Mouse (Mus musculus) ES-CJ7 (cell line): ENCODE results near the gene Rfpl4.
"Not testable (repeated sequence)": the region's sequence is repeated elsewhere in the genome, so short reads cannot be mapped to it uniquely, and the experiment has no call there.

ENCODE experiments used
- DNase-seq: peaks from one replicate; pipeline ENCODE4 v3.0.0; 2011; ENCODE audit warnings: low read depth, low spot score

The Rfpl4 gene

DNA sequence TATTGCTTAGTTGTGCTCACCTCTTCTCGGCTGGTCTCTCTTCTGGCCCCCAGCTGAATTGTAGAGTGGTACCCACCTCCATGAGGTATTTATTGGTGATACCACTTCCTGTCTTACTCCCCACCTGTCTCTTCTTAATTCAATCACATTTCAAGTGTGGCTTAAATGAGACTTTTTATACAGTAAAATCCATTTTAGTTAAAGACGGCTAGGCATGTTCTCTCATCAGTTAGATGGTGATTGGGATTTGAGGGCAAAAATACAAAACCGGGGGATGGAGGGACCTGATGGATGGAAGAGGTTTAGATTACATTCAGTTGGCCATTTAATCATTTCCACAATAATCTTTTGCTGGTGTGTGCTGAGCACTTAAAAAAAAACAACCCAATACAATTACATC is at the start of gene Rfpl4:
TSS of gene Rfpl4 (minus strand) at position 101 of the 400 bp plus-strand sequence.
- DNase-seq = no peak

DNA sequence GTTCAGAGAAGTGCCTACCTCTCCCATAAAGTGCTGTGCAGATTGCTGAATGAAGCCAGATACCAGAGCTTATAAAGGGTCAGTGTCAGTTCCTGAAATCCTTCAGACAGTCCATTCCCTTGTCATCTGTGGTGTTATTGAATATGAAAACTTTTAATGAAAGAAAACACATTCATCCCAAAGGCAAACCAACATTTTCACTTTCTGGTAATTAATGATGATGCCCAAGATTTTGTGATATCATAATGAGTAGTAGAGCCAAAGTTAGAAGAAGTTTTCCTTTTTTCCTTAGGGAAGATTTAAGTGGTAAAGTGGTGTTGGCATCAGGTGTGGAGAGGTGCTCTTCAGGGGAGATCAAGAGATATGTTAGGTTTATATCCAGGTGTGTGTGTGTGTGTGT is 32.8 kb upstream of the Rfpl4 start, which contains the start of gene Vmn1r55:
TSS of gene Vmn1r55 (minus strand) at position 101 of the 400 bp plus-strand sequence.
- DNase-seq = not testable (repeated sequence)

DNA sequence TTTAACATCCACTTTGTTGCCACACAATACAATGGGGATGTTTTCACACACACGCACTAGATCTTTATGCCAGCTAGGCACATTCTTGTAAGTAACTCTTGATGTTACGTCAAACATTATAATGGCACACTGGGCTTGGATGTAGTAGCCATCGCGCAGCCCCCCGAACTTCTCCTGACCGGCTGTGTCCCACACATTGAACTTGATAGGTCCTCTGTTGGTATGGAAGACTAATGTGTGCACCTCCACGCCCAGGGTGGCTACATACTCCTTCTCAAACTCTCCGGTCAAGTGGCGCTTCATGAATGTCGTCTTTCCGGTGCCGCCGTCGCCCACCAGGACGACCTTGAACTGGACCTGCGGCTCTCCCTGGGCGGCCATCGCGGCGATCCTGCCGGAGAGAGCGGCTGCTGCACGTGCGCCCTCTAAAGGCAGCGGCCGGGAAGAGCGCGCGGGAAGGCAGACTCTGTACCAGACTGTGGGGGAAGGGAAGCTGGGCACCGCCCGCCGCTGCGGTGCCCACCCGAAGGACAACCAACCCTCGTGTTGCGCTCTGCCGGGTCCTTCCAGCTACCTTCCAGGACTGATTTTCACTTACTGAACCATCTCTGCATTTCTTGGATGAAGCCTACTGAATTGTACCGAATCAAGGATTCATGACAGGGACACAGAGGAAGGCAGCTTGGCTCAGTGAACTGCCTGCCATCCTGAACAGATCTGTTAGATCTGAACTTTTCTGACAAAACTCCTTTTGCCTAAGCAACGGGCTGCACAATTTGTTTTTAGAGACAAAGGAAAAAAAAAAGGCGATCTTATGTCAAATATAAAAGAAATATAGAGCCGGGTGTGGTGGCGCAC is 9.0 kb upstream of the Rfpl4 start, which contains the start of gene Rasl2-9:
TSS of gene Rasl2-9 (minus strand) at position 402 of the 858 bp plus-strand sequence.
- peak; percentile 64 for DNase-seq

DNA sequence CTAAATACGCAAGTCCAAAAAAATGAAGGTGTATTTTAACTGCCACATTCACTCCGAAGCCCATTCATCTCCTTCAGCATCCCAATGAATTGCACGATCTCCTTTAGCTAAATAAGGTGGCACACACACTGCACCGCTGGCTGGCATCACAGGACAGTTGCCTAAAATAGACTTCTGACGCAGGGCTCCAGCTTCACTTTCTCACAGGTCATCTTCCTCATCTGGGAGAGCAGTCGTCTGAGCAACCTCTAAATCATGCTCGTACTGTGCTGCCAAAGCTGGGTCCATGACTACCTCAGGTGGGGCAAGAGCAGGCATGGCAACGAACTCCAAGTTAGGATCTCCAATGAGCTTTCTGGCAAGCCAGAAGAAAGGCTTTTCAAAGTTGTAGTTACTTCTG is 8.3 kb upstream of the Rfpl4 start:
- no peak for DNase-seq

DNA sequence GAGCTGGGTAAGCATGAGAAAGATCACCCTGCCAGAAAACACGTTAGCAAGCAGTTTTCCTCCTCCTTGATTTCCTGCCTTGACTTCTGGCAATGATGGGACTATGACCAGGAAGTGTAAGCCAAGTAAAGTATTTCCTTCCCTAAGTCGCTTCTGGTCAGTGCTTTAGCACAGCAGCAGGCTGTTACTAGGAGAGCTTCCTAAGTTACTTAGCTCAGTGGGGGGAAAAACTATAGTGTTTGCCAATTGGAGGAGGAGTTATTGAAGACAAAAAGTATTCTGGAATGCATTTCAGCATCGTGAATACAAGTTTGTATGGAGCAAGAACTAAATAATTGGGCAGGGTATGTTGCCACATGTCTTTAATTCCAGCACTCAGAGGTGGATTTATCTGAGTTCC is 4.0 kb downstream of the Rfpl4 start:
- DNase-seq = no peak

DNA sequence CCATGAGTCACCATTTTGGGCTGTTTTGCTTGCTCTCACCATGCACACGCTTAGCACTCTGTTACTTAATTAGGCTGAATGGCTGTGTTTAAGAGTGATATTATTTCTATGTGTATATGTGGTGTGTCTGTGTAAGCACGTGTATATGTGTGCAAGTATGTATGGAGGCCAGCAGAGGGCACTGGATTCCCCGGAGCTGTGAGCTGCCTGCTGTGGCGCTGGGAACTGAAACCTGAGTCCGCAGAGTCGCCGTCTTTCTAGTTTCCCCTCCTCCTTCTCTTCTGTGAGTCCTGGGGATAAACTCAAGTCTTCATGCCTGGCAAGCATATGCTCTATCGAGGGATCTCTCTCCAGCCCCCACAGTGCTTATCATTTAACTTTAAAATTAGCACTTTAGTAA is 7.4 kb downstream of the Rfpl4 start:
- peak; percentile 73 for DNase-seq

DNA sequence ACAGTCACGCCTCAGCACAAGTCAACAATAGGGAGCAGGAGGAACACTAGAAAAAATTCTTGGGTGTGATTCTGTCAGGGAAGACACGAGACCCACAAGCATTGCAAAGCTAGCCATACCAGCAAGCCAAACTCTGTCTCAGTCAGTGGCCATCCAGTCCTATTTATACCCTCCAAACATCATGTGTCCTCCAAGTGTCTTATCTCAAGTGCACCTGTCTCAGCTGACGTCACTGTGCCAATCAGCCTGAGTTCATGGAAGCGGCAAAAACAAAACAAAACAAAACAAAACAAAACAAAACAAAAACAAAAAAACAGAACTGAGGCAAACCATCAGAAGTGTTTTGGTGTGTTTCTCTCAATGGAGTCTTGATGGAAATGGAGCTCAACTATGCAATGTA is 8.5 kb downstream of the Rfpl4 start:
- no peak for DNase-seq

DNA sequence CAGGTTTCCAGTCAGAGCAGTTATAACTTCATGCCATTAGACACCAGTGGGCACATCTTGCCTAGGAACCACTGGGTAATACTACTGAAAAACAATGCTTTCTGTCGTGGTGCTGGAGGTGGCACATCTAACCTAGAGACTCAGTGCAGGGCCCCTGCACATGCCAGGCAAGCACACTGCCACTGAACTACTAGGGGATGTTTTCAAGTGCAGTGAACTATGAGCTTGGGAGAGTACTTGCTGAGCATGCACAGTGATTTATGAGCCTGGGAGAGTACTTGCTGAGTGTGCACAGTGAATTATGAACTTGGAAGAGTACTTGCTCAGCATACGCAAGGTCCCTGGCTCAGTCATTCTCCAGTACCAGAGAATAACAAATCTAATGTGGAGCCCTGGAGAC is 14.2 kb downstream of the Rfpl4 start:
- no peak for DNase-seq

DNA sequence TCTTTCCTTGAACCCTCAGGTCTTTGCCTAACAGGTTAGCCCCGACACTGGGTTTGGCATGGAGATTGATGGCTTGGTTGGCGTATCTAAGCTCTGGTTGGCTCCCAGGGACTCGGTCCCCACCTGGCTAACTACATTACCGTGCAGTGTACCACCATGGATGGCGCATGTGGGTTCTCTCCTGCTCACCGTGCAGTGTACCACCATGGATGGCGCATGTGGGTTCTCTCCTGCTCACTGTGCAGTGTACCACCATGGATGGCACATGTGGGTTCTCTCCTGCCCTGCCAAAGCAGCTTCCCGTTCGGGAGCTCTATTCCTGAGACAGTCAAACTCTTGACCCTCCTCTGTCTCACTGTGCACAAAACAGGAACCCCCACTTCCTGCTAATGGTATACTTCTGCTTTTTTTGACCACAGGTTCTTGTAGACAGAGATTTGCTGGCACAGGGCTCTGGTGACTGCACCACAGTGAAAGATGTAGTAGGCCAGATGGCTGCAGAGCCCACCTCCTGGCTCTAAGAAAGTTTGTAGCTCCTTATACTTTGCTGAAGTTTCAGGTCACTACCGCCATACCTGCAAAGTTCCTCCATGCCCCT is 15.6 kb downstream of the Rfpl4 start:
- no peak for DNase-seq

DNA sequence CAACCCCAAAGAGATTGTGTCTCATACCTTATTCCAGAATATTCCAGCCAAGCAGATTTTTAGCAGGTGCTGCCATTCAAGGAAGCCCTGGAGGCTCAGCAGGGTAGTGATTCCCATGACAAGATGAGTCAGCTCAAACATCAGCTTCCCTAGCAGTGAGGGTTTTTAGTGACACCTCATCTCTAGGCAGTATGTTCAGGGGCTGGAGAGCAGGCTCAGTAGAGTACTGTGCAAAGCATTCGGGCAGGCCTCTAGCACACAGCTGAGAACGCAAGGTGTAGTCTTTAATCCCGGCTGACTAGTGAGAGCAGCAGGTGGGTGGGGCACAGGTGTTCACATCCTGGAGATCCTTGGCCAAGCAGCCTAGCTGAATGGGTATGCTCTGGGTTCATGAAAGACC is 17.0 kb downstream of the Rfpl4 start:
- peak; percentile 29 for DNase-seq

DNA sequence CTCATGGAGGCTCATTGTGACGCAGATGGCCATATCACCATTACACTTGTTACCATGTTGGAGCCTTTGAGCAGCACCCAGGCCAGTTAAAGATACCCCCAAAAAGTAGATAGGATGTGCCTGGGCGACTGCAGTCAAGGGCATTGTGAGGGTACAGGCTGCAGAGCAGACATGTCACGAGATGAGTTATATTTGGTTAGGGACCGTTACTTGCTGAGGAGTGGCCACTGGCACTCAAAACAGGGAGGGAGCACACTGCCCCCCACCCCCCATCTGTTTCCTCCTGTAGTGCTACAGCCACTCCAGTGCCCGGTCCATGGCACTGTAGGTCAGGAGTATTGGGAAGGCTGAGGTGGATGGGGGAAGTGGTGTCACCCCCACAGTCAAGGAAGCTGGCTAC is 18.0 kb downstream of the Rfpl4 start:
- no peak for DNase-seq

DNA sequence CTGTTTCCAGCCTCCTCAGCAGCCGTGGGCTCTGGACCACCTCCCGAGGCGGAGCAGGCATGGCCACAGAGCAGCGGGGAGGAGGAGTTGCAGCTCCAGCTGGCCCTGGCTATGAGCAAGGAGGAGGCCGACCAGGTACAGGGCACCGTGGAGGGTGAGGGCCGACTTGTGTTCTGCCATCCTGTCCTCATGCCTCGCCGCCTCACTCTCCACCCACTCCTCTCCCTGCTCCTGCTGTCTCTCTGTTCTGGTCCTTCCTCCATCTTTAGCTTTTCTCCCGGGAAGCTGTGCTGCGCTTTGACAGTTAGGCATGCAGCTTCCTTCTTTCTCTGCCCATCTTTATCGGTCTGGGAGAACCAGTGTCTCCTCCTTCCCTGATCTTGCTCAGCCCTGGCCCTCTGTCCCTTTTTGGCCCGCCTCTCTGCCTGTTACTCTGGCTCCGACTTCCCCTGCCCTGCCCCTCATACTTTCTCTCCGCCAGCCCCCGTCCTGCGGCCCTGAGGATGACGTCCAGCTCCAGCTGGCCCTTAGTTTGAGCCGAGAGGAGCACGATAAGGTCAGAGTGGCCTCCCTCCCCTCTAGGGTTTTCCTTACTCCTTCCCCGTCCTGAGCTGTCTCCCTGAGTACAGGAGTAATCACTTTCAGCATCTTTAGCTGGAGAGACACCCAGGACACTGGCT is 23.8 kb downstream of the Rfpl4 start:
- DNase-seq = no peak

DNA sequence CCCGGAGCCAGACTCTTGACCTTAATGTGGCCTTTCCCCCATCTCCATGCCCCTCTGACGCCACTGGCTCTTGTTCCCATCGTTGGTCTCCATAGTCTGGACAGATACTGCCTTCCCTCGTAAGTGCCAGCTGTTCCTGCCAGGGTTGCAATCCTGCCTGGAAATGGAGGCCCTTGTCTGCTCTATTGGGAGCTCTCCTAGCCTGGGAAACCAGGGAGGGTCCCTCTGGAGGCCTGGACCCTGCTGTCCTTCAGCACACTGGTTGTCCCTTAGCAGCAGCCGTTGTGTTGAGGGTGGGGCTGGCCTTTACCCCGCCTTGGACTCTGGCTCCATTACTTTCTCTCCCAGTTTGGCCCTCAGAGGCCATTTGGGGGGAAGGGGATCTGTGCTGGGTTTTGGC is 24.4 kb downstream of the Rfpl4 start:
- DNase-seq = no peak

DNA sequence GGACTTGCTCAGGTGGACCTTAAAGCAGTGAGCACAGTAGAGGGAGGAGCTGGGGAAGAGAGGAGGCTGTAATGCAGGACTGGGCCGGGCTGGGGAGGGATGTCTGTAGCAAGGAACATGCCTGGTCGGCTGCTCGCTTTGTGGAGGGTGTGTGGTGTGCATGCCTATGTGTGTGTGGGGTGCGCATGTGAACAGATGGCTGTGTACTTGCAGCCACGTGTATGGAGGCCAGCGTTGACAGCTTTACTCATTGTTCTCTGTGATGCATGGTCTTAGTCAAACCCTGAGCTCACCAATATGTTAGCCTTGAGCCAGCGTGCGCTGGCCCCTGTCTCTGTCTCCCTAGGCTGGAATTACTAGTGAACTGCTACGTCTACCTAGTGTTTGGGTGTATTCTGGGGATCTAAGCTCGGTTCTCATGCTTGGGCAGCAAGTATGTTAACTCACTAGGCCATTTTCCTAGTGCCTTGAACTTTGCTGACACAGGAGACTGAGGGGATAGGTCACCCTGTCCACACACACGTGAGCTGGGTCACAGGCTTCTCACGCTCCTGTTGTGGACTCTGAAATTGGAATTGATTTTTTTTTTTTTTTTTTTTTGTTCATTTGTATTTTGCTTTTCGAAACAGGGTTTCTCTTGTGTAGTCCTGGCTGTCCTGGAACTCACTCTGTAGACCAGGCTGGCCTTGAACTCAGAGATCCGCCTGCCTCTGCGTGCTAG is 25.6 kb downstream of the Rfpl4 start:
- no peak for DNase-seq

DNA sequence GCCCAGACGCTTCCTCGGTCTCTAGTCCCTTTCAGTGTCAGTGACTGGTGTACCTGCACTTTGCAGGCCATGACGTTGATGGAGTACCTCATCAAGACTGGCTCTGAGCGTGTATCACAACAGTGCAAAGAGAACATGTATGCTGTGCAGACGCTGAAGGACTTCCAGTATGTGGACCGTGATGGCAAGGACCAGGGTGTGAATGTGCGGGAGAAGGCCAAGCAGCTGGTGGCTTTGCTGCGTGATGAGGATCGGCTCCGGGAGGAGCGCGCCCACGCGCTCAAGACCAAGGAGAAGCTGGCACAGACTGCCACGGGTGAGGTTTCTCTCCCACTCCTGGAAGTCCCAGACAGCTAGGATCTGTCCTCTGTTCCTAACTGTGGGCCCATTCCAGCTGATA is 26.9 kb downstream of the Rfpl4 start:
- DNase-seq = no peak

DNA sequence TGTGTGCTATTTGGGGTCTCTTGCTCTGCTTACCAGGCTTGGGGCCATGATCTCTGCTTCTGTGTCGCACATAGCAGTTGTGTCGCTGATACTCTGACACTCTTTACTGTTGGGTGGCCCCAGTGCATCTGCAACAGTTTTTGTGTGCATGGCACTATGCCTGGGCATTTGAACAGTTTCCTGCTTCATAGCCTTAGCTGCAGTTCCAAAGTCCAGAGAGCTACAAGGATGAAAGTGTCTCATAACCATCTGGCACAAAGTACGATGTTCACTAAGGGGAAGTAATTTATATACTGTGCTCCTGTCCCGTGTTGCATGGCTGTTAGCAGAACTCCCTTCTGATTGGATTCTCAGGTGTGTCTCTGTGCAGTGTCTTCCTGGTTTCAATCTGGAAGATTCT is 28.9 kb downstream of the Rfpl4 start:
- no peak for DNase-seq

DNA sequence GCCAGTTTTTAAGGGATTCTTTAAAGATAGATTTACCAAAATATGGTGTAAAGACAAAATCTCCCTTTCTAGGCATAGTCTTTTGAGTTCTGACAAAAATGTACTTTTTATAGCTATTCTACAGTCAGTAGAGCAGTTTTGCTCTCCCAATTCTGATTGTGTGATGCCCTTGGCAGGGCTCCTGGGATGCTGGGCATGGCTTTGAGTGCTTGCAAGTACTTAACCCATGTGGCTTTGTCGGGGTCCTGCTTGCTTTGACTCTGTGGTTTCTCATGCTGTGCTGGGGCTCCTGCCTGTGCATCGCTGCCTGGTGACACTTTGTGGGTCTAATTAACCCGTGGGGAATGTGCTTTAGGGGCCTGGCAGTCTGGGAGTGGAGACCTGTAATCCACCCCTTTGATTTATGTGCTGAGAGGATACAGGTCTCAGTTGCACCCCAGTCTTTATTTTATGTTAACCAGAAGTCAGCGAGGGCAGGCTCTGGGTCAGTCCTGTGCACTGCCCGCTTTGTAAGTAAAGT is 29.8 kb downstream of the Rfpl4 start:
- no peak for DNase-seq

DNA sequence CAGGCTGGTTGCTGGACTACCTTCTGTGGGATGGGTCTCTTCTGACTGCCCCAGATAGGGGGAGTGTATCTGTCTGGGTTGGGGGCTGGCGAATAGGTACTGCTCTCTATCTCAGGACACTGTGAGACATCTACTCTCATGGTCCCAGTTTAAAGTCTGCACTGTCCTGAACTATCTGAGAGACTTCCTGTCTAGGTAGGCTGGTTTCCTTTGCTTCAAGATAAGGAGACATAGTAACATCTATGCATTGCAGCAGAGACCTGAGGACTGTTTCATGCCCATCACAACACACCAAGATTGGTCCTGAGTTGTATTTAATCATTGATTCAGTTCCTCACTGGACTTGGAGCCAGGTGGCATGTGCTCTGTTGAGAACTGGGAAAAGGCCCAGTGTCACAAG is 31.2 kb downstream of the Rfpl4 start:
- DNase-seq = no peak

DNA sequence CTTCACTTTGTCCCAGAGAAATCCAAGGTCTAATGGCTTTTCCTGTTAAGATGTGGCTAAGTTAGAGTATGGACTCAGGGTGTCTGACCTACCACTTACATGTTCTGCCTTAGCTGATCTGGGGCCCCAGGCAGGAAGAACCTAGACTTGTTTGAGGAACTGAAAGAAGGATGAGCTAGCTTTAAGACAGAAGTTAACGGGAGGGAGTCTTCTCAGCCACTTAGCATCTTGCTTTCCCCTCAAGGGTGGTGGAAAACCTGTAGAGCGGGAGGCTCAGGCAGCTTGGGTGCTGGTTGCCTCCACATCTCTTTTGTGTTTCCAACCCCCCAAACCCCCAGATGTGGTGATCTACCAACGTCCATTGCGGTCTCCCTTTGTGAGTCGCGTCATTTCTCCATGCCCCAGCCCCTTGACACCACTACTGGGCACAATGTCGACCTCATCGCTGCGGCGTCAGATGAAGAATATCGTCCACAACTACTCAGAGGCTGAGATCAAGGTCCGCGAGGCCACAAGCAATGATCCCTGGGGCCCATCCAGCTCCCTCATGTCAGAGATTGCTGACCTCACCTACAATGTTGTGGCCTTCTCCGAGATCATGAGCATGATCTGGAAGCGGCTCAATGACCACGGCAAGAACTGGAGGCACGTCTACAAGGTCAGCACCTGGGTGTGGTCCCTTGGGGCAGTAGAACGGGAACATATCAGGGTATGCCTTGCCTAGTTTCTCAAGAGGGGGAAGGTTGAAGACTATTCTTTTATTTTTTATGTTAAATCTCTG is 33.2 kb downstream of the Rfpl4 start:
- DNase-seq = no peak

DNA sequence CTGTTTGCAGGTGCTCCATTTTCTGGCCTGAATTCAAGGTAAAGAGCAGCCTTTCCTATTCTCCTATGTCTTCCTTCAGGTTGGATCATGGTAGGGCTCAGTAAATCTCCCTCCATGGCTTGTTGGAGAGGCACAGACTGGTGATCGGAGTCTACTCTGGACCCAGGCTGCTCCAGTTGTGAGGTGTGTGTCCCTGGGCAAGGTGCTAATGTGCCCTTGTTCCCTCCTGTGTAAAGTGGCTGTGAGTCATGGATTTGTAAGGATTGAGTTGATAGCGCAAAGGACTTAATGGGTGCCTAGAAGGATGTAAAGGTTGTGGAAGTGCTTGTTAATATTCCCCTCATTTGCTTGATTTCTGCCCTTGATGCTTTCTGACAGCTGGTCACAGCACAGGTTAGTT is 34.8 kb downstream of the Rfpl4 start:
- DNase-seq = no peak

DNA sequence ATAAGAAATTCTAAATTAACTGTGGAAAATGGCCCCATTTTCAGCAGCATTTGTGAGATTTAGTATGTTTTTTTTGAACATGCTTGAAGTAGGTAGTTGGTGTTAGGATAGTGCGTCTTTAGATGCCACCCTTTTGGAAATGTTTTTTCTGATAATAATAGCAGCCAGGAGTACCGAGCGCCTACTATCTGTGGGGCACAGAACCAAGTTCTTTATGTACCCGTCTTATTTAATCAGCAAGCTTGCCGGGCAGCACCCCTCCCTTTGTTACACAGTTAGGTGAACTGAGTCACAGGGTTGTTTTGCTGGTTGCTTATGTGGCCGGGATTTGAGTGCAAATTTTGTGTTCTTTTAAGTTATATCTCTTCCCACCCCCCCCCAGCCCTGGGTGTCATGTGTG is 35.5 kb downstream of the Rfpl4 start:
- no peak for DNase-seq
